19 mouse cellular contexts compared by ENCODE assay signal in genomic region chr3:34510723-34511122, GRCm38 (mm10).
"Had no signal": no experiment of that assay in that cellular context is flagged by ENCODE, and none has a peak within 500 bp of the region (broad histone marks: within the 10 kb centered on the region; RNA-seq: fewer than 3 reads in every experiment).

No protein-coding gene starts in this region.

- H3K9me3 ChIP-seq: limb, embryonic 15.5 days had no signal

- H3K27ac ChIP-seq: limb, embryonic 12.5 days; limb, embryonic 15.5 days; liver, embryonic 14.5 days; macrophage; midbrain, embryonic 10.5 days; midbrain, embryonic 13.5 days; neural tube, embryonic 13.5 days had no signal

- H3K9ac ChIP-seq: limb, embryonic 12.5 days; limb, embryonic 15.5 days; liver, embryonic 14.5 days; liver, postnatal 0 days; lung, embryonic 14.5 days; midbrain, embryonic 13.5 days; neural tube, embryonic 13.5 days had no signal

- DNase-seq: kidney, adult 9 months; kidney, postnatal 14 days; kidney, postnatal 4 days; left cerebral cortex, postnatal 4 days; liver, postnatal 0 days; lung, embryonic 14.5 days; thymus, adult 18-20 months; thymus, postnatal 36 days had no signal

- ATAC-seq: liver, postnatal 0 days; lung, postnatal 0 days; midbrain, embryonic 13.5 days; midbrain, embryonic 16.5 days had no signal

- H3K4me2 ChIP-seq: limb, embryonic 12.5 days; limb, embryonic 15.5 days; liver, embryonic 11.5 days; lung, embryonic 14.5 days; midbrain, embryonic 13.5 days; neural tube, embryonic 13.5 days had no signal

- H3K4me3 ChIP-seq: limb, embryonic 12.5 days; limb, embryonic 15.5 days; midbrain, embryonic 10.5 days; midbrain, embryonic 13.5 days; myocyte; neural tube, embryonic 13.5 days had no signal

- H3K36me3 ChIP-seq: limb, embryonic 12.5 days; limb, embryonic 15.5 days; midbrain, embryonic 10.5 days; midbrain, embryonic 13.5 days had no signal

- H3K4me1 ChIP-seq: limb, embryonic 12.5 days; limb, embryonic 15.5 days; neural tube, embryonic 13.5 days had no signal
